Mouse (Mus musculus) testis, adult 2 months (tissue): ENCODE measurements around the gene Ehd4.

Experiments used
- CTCF ChIP-seq: fragments of 200-500 bp; IDR thresholded peaks from 2 replicates; pipeline ENCODE4 v1.5.1; 2012; ENCODE audit warnings: low read depth, mild to moderate bottlenecking, inconsistent platforms, low read length, moderate library complexity; ENCODE audit not compliant: control insufficient read depth, insufficient read depth, insufficient replicate concordance
- POLR2A ChIP-seq: fragments of 200-500 bp; IDR thresholded peaks from 2 replicates; pipeline ENCODE4 v1.6.1; 2012; ENCODE audit warnings: low read depth, mild to moderate bottlenecking, inconsistent platforms, low read length, moderate library complexity; ENCODE audit not compliant: control insufficient read depth

DNA sequence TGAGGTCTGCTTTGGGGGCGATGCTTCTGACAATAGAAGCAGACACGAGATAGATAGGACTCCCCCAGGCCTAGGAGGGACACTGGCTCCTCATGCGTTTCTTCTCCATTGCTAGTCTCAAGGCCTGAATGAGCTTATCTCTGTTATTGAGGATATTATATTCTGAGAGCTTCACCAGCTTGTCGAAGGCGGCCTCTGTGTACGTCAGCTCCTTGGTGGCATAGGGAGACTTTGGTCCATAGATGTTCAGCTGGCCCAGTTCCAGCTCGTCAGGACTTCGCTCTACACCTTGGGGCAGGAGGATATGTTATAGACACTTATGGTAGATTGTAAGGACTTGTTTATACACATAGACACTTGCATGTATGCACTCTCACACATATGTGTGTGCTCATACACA, 13.4 kb upstream of the Ehd4 start:
- TF ChIP-seq CTCF (no peak), POLR2A (no peak)
